Mouse (Mus musculus) cerebellum, adult 2 months (tissue): ENCODE results near the gene P2rx4.

Experiments used
- CTCF ChIP-seq: fragments of 200-500 bp; IDR thresholded peaks from 2 replicates; pipeline ENCODE4 v1.5.1; 2011; ENCODE audit warnings: low read depth, mild to moderate bottlenecking, control low read depth, low read length, moderate library complexity, borderline replicate concordance; ENCODE audit not compliant: insufficient read depth
- POLR2A ChIP-seq: fragments of 200-500 bp; IDR thresholded peaks from 2 replicates; pipeline ENCODE4 v1.6.1; 2011; ENCODE audit warnings: low read length, control low read depth, borderline replicate concordance; ENCODE audit not compliant: insufficient read depth

DNA sequence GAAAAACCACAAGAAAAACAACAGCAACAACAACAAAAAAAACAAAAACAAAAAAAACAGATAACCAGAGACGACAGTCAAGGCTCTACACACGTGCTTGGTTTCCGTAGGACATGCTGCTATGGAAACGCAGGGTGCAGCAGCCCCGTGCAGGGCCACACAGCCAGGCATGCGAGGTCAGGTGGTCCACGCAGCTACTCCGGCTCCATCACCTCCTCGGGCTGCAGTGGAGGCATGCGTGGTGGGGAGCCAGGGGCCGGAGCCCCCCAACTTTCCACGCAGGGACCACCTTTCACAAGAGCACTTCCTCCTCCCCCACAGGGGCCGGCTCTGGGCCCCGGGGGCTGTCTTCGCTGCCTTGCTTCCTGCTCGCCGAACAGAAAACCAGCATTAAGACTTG is 26.5 kb downstream of the P2rx4 start:
- TF ChIP-seq CTCF (no peak), POLR2A (no peak)
